Mouse (Mus musculus): ENCODE results near the gene AC134908.4. TPM values are rescaled to one million over a fixed set of nuclear protein-coding genes. Genes with fewer than 3 reads are reported as not detected.

AC134908.4 gene
- not detected for total RNA-seq (2023)

GRCm38 (mm10) chr17:25795609-25796092 is at the start of gene AC134908.4:
Gene AC134908.4, minus strand, starts transcription at chr17:25795659.

GRCm38 (mm10) chr17:25844396-25844901 is 49.0 kb upstream of the AC134908.4 start, which contains the start of gene Rhot2:
Gene Rhot2, minus strand, starts transcription at chr17:25844851.

GRCm38 (mm10) chr17:25841117-25841880 is 45.8 kb upstream of the AC134908.4 start, which contains the start of gene Gm20683:
Gene Gm20683, minus strand, starts transcription at chr17:25841763.

GRCm38 (mm10) chr17:25837076-25837410 is 41.6 kb upstream of the AC134908.4 start, which contains the start of gene Rhbdl1:
Gene Rhbdl1, minus strand, starts transcription at chr17:25837295.

GRCm38 (mm10) chr17:25833291-25833663 is 37.8 kb upstream of the AC134908.4 start, which contains the start of gene Stub1:
Gene Stub1, minus strand, starts transcription at chr17:25833404.

DNA sequence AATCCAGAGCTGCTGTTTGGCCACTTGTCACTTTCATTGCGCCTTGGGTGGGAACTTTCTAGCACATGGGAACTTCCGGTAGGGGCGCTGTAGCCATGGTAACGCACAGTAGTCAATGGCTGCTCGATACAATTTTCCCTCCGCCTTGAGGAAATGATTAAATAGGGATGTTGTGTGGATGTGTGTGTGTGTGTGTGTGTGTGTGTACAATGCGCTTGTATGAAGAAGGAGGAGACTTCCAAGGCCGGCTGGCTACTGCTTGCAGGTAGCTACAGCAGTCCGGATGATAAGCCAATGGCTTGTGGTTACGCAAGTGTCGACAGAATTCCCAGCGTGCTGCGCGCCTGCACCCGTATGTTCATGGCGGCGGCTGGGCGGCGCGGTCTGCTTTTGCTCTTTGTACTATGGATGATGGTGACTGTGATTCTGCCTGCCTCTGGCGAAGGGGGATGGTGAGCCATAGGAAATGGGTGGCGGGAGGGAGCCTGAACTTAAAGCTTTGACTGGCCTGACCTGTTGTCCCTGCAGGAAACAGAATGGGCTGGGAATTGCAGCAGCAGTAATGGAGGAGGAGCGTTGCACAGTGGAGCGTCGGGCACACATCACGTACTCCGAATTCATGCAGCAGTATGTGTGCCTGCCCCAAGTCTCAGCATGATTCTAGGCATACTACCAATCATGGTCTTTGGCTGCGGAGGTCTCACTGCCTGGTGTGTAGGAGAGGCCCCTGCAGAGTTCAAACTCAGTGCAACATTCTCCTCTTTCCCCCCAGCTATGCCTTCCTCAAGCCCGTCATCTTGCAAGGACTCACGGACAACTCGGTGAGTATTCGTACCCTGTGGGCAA is 33.5 kb upstream of the AC134908.4 start, which contains the start of gene Jmjd8:
TSS of gene Jmjd8 (plus strand) at position 156 of the 846 bp plus-strand sequence.

DNA sequence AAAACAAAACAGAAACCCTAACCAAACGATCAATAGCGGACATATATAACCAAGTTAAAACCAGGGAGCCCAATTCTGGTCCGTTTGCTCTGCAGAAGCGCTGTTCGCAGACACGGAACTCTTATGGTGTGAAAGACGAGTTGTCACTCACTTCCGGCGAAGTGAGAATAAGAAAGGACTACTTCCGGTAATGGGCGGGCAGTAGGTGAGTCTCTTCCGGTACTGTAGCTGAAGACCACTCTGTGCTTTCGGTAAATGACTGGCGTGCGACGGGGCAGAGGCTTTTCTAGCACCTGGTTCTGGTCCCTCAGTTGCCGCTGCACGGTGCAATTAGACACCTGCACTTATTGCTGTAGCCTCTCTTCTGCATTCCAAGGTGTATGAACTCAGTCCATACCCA is 28.0 kb upstream of the AC134908.4 start, which contains the start of gene Wdr24:
TSS of gene Wdr24 (plus strand) at position 176 of the 400 bp plus-strand sequence.

GRCm38 (mm10) chr17:25808789-25809605 is 13.5 kb upstream of the AC134908.4 start, which contains the start of gene Fbxl16:
Gene Fbxl16, plus strand, starts transcription at chr17:25809085.

GRCm38 (mm10) chr17:25796951-25797369 is 1.5 kb upstream of the AC134908.4 start, which contains the start of gene Metrn:
Gene Metrn, minus strand, starts transcription at chr17:25797136.

DNA sequence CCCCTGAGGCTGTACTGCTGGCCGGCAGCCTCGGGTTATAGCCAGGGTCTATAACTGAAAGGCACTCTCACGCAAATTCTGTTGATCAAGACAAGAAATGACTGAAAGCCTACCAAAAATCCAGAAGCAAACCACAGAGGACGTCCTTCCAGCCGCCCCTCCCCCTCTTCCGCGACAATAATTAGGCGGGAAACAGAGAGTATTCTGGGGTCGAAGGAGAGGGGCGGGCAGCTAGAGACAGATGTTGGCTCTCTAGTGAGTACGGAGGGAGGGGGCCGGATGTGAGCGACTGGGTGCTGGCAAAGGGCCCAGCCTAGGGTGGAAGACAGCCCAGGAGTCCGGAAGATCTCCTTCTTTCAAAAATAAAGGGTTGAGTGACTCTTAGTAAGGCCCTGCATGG is 2.8 kb downstream of the AC134908.4 start, which contains the start of gene Fam173a:
TSS of gene Fam173a (minus strand) at position 287 of the 400 bp plus-strand sequence.

GRCm38 (mm10) chr17:25786280-25786679 is 9.2 kb downstream of the AC134908.4 start, which contains the start of gene Ccdc78:
Gene Ccdc78, plus strand, starts transcription at chr17:25786580.

GRCm38 (mm10) chr17:25785281-25785745 is 10.1 kb downstream of the AC134908.4 start, which contains the start of gene Haghl:
Gene Haghl, minus strand, starts transcription at chr17:25785673.

DNA sequence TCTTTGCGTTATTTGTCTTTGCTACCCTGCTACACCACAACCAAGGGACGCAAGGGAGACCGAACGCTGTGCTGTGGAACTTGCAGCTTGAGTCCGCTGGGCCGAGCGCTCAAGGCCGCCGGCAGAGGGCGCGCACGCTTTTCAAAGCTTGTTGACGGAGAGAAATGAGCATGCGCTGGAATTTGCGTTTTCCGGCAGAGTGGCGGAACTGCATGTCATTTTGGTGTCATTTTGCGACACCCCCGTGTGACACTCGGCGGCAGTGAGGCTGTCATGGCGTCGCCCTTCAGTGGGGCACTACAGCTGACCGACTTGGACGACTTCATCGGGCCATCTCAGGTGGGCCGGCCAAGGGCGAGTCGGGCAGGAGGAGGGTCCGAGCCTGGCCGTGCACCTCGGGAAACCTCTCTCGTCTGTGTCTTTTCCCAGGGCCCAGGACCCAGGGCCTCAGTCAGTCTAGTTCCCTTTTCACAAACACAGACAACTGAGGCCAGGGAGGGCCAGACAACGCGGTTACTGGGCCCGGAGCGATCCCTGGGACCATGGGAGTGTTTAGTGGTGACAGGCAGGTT is 21.8 kb downstream of the AC134908.4 start, which contains the start of gene Narfl:
TSS of gene Narfl (plus strand) at position 228 of the 572 bp plus-strand sequence.

GRCm38 (mm10) chr17:25754241-25754640 is 41.2 kb downstream of the AC134908.4 start, which contains the start of gene Msln:
Gene Msln, minus strand, starts transcription at chr17:25754378.

Other genes starting within 250 kb of the AC134908.4 start
- gene Sox8, start 225.0 kb downstream of the AC134908.4 start, total RNA-seq (2023) = 0.30 TPM
- gene Lmf1, start 216.6 kb downstream of the AC134908.4 start, total RNA-seq (2023) = 28.7 TPM
- not detected for gene Gng13, start 78.5 kb downstream of the AC134908.4 start, total RNA-seq (2023)
- gene Chtf18, start 68.2 kb downstream of the AC134908.4 start, total RNA-seq (2023) = 7.2 TPM
- 5.6 TPM for gene Rpusd1, start 68.0 kb downstream of the AC134908.4 start, total RNA-seq (2023)
- gene Mslnl, start 59.6 kb downstream of the AC134908.4 start, total RNA-seq (2023) = not detected
- 2.0 TPM for gene Msln, start 41.3 kb downstream of the AC134908.4 start, total RNA-seq (2023)
- 18.2 TPM for gene Narfl, start 21.9 kb downstream of the AC134908.4 start, total RNA-seq (2023)
- 28.0 TPM for gene Haghl, start 10.0 kb downstream of the AC134908.4 start, total RNA-seq (2023)
- not detected for gene Ccdc78, start 9.1 kb downstream of the AC134908.4 start, total RNA-seq (2023)
- gene Fam173a, start 2.8 kb downstream of the AC134908.4 start, total RNA-seq (2023) = 56.0 TPM
- 22.5 TPM for gene Metrn, start 1.5 kb upstream of the AC134908.4 start, total RNA-seq (2023)
- gene Fbxl16, start 13.4 kb upstream of the AC134908.4 start, total RNA-seq (2023) = not detected
- gene Wdr24, start 28.0 kb upstream of the AC134908.4 start, total RNA-seq (2023) = 19.9 TPM
- gene Jmjd8, start 33.2 kb upstream of the AC134908.4 start, total RNA-seq (2023) = 32.6 TPM
- gene Stub1, start 37.7 kb upstream of the AC134908.4 start, total RNA-seq (2023) = 74.2 TPM
- 11.7 TPM for gene Rhbdl1, start 41.6 kb upstream of the AC134908.4 start, total RNA-seq (2023)
- gene Gm20683, start 46.1 kb upstream of the AC134908.4 start, total RNA-seq (2023) = 11.6 TPM
- 77.4 TPM for gene Rhot2, start 49.2 kb upstream of the AC134908.4 start, total RNA-seq (2023)
- gene Wdr90, start 65.8 kb upstream of the AC134908.4 start, total RNA-seq (2023) = 28.6 TPM
- 3.6 TPM for gene Mcrip2, start 73.1 kb upstream of the AC134908.4 start, total RNA-seq (2023)
- 29.1 TPM for gene Mettl26, start 79.4 kb upstream of the AC134908.4 start, total RNA-seq (2023)
- 9.4 TPM for gene Wfikkn1, start 85.2 kb upstream of the AC134908.4 start, total RNA-seq (2023)
- gene Rab40c, start 124.1 kb upstream of the AC134908.4 start, total RNA-seq (2023) = 22.2 TPM
- gene Pigq, start 149.3 kb upstream of the AC134908.4 start, total RNA-seq (2023) = 56.0 TPM
- gene Nhlrc4, start 149.3 kb upstream of the AC134908.4 start, total RNA-seq (2023) = not detected
- gene A930017K11Rik, start 156.9 kb upstream of the AC134908.4 start, total RNA-seq (2023) = not detected
- gene Capn15, start 190.1 kb upstream of the AC134908.4 start, total RNA-seq (2023) = 40.8 TPM

All from CD4-positive naive resting alpha-beta T cell, adult 57 days (primary cell).